Mouse (Mus musculus) hindbrain, embryonic 10.5 days (tissue): ENCODE measurements around the gene Agrp. TPM values are rescaled to one million over a fixed set of nuclear protein-coding genes. Genes with fewer than 3 reads are reported as not detected.
A peak's percentile ranks its signal among the peaks of the same experiment; 100 is the strongest.

ENCODE experiments used
- DNase-seq: peaks from one replicate; pipeline ENCODE4 v3.0.0-alpha.2; 2017; ENCODE audit warnings: low spot score
- H3K27ac ChIP-seq: fragments of 300-500 bp; sonication (generic); 2 replicates; pipeline ENCODE4 v1.5.1; 2016; ENCODE audit warnings: mild to moderate bottlenecking, moderate library complexity
- H3K27me3 ChIP-seq: fragments of 300-500 bp; sonication (generic); 2 replicates; pipeline ENCODE4 v1.6.1; 2016; ENCODE audit warnings: mild to moderate bottlenecking; ENCODE audit not compliant: poor library complexity, insufficient read depth, severe bottlenecking
- H3K36me3 ChIP-seq: fragments of 300-500 bp; sonication (generic); 2 replicates; pipeline ENCODE4 v1.6.1; 2016; ENCODE audit warnings: mild to moderate bottlenecking, moderate library complexity
- H3K4me1 ChIP-seq: fragments of 300-500 bp; sonication (generic); replicated peaks from 2 replicates; pipeline ENCODE4 v1.6.1; 2016; ENCODE audit warnings: mild to moderate bottlenecking
- H3K4me3 ChIP-seq: fragments of 300-500 bp; sonication (generic); 2 replicates; pipeline ENCODE4 v1.5.1; 2016; ENCODE audit warnings: mild to moderate bottlenecking, moderate library complexity
- H3K9me3 ChIP-seq: fragments of 300-500 bp; sonication (generic); 2 replicates; pipeline ENCODE4 v1.6.1; 2016; ENCODE audit warnings: mild to moderate bottlenecking, moderate library complexity
- WGBS: fragments of 180-500 bp; shearing (Covaris S2); methylation state at CpG from one replicate; pipeline ENCODE4 v1.1.7; 2016; 5-methylcytosine and 5-hydroxymethylcytosine counted together
- polyA plus RNA-seq: library from polyadenylated mRNA; unstranded; fragments of >200 nt; fragmentation: Nextera tagmentation; extraction: Ambion mirVana; gene quantifications from 2 replicates; pipeline ENCODE4 v1.2.1, GENCODE M21; 2016

The Agrp gene
- polyA plus RNA-seq, 1 experiment from 2014 or later, result 0.73 TPM

DNA sequence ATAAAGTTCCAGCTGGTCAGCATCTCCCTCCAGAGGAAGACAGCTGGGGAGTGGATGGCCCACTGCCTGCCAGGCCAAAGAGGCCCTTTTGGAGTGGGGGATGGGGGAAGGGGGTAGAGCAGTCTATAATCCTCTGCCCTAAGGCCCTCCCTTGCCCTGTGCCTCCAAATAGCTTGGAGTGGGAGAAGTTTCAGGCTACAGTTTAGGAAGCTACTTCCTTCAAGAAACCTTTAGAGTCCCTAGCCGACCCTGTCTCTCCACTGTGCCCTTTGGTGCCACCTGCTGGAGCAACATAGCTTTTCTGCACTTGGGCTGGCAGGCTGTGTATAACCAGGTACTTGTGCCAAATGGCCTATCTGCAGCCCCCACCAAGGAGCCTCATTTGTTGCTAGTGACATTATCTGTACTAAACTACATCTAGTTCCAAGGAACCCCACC, 103.3 kb downstream of the Agrp start:
- Histone ChIP-seq H3K36me3 (peaks cover 57% of the 10 kb centered on the region), H3K9me3 (no peaks in the 10 kb centered on the region), H3K4me3 (no peak overlapping the region), H3K27me3 (no peaks in the 10 kb centered on the region), H3K27ac (peak overlapping the region; percentile 74), H3K4me1 (peaks cover 33% of the 10 kb centered on the region)
- peak; percentile 80 for DNase-seq
- 2% methylated on average over 1 of the region's 1 CpGs for WGBS

DNA sequence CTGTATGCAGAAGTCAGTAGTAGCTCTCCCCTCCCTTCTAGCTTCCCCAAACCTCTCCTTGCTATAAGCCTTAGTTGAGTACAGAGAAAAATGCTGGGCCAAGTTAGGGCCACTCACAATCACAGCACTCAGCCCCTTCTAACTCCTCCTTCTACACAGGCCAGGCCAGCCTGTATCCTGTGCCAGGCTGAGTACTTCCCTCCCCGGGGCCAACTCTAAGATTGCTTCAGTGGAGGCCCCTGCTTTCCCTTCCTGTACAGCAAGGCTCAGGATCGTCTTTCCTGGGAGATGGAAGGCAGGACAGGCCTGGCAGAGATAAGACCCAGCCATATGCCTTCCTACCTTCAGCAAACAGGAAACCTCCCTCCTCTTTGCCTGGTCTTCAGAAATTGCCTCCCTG, 103.8 kb downstream of the Agrp start:
- Histone ChIP-seq H3K9me3 (no peaks in the 10 kb centered on the region), H3K27ac (peak overlapping the region; percentile 74), H3K4me1 (peaks cover 33% of the 10 kb centered on the region), H3K27me3 (no peaks in the 10 kb centered on the region), H3K4me3 (no peak overlapping the region), H3K36me3 (peaks cover 57% of the 10 kb centered on the region)
- WGBS, result 42% methylated on average over 2 of the region's 2 CpGs
- no peak for DNase-seq

DNA sequence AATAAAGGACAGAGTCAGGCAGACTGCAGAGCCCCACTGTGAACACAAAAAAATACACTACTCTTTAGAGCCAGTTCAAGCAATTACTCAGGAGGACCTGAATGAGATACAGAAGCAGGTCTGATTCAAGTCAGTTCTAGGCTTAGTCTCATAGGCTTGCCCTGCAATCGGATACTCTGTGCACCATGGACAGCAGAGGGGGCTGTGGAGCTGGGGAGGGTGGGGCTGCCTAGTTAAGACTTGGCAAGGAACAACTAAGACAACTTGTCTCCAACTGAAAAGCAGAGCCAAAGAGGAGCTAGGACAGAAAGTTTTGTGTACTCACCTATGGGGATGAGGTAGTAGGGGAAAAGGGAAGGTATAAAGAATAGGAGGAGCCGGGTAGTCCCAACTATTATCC, 105.4 kb downstream of the Agrp start:
- Histone ChIP-seq H3K4me3 (no peak overlapping the region), H3K27me3 (no peaks in the 10 kb centered on the region), H3K36me3 (peaks cover 49% of the 10 kb centered on the region), H3K9me3 (no peaks in the 10 kb centered on the region), H3K4me1 (peaks cover 33% of the 10 kb centered on the region), H3K27ac (no peak overlapping the region)
- no peak for DNase-seq
- 56% methylated on average over 2 of the region's 2 CpGs for WGBS

DNA sequence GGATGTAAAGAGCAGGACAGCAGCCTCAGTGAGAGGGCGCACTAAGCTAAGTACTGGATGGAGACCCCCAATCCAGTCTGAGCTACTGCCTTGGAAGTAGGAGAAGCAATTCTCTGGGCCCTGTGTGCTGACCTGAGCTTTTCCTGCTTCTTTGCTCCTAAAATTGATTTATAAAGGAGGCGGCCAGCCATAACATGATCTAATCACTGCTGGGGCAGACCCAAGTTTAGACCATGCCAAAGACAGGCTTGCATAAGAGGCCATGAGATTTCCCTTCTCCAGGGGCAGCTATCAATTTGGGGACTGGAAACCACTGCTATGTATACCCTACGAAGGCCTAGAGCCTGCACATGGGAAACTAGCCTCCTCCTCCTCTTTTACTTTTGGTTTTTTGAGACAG, 107.9 kb downstream of the Agrp start:
- Histone ChIP-seq H3K27ac (no peak overlapping the region), H3K9me3 (no peaks in the 10 kb centered on the region), H3K4me1 (peaks cover 33% of the 10 kb centered on the region), H3K27me3 (no peaks in the 10 kb centered on the region), H3K4me3 (no peak overlapping the region), H3K36me3 (peaks cover 49% of the 10 kb centered on the region)
- no peak for DNase-seq
- 90% methylated on average over 3 of the region's 3 CpGs for WGBS

DNA sequence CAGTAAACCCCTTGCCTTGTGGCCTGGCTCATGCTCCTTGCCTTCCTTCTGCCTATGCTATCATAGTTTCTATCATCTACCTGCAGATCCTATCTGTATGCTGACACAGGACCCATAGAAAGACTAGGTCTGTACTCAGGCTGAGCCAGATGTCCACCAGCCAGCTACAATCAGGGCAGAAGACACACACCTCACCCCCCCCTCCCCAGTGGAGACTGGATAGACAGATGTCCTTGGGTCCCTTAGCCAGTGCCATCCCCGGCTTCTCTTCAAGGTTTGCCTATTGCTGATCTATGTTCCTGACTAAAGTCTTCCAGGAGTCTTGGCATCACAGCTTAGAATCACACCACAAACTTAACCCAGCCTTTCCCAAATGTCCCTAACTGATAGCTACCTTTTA, 109.0 kb downstream of the Agrp start:
- H3K4me3 ChIP-seq, result no peak overlapping the region
- H3K9me3 ChIP-seq, result no peaks in the 10 kb centered on the region
- 97% methylated on average over 1 of the region's 1 CpGs for WGBS
- H3K27me3 ChIP-seq, result no peaks in the 10 kb centered on the region
- H3K27ac ChIP-seq, result no peak overlapping the region
- no peak for DNase-seq
- H3K4me1 ChIP-seq, result peaks cover 25% of the 10 kb centered on the region
- peaks cover 60% of the 10 kb centered on the region for H3K36me3 ChIP-seq

DNA sequence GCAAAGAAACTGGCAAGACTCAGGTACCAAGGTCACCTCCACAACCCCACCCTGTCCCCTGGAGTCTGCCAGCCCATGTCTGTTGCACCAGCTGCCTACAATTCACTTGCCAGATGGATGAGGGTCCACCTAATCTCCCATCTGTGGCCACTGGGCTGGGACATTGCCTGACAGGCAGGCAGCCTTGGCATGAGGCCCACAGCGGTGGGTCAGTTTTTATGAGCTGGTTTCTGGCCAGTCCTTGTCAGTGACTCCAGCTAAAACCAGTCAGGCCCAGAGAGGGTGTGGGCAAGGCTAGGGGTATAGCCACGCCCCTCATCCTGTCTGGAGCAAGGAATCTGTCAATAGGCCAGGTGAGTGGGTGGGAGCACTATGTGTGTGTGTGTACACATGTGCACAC, 110.1 kb downstream of the Agrp start:
- no peak for DNase-seq
- peaks cover 32% of the 10 kb centered on the region for H3K4me1 ChIP-seq
- peaks cover 71% of the 10 kb centered on the region for H3K36me3 ChIP-seq
- no peak overlapping the region for H3K27ac ChIP-seq
- no peaks in the 10 kb centered on the region for H3K9me3 ChIP-seq
- H3K27me3 ChIP-seq, result no peaks in the 10 kb centered on the region
- H3K4me3 ChIP-seq, result no peak overlapping the region
- 90% methylated on average over 2 of the region's 2 CpGs for WGBS

DNA sequence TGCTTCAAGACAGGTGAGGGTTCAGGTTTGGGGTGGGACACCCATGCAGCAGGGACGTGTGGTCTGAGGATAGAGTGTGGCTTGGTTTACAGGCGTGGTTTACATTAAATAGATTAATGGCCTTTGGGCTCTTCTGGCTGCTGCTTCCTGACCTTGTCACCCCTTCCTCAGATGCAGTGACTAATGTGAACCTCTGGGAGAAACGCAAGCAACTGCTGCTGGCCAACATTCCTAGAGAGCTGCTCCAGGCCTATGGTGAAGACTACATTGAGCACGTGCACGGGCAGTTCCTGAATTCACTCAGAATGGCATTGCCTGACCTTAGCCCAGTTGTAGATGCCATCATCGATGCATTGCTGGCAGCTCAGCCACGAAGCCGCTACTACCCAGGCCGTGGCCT, 114.3 kb downstream of the Agrp start:
- no peak overlapping the region for H3K27ac ChIP-seq
- peaks cover 12% of the 10 kb centered on the region for H3K27me3 ChIP-seq
- H3K4me1 ChIP-seq, result peaks cover 56% of the 10 kb centered on the region
- H3K4me3 ChIP-seq, result no peak overlapping the region
- H3K9me3 ChIP-seq, result no peaks in the 10 kb centered on the region
- WGBS, result 87% methylated on average over 9 of the region's 9 CpGs
- no peak for DNase-seq
- H3K36me3 ChIP-seq, result peaks cover 48% of the 10 kb centered on the region

DNA sequence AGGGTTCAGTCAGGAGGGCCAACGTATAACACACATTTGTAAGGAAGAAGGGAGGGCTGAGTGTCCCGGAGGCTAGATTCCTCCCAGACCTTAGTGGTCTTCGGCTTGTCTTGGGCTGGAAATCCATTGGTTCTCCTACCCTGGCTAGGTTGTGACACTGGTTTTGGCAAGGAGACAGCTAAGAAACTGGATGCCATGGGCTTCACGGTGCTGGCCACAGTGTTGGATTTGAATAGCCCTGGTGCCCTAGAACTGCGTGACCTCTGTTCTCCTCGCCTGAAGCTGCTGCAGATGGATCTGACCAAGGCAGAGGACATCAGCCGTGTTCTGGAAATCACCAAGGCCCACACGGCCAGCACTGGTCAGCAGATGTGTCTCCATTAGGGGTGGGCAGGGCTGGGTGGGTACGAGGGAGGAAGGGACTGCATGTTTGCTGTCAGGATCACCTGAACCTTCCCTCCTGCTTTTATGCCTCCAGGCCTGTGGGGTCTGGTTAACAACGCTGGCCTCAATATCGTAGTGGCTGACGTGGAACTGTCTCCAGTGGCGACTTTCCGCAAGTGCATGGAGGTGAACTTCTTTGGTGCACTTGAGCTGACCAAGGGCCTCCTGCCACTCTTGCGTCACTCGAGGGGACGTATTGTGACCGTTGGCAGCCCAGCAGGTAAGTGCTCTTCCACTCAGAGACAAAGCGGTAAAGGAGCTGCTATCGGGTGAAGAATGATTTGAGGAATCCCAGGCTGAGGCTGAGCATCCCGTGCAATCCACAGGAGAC, 115.0 kb downstream of the Agrp start:
- peaks cover 63% of the 10 kb centered on the region for H3K4me1 ChIP-seq
- H3K27me3 ChIP-seq, result peaks cover 19% of the 10 kb centered on the region
- no peak overlapping the region for H3K4me3 ChIP-seq
- 86% methylated on average over 21 of the region's 21 CpGs for WGBS
- peak overlapping the region; percentile 92 for H3K27ac ChIP-seq
- peaks cover 42% of the 10 kb centered on the region for H3K36me3 ChIP-seq
- H3K9me3 ChIP-seq, result no peaks in the 10 kb centered on the region
- DNase-seq, result no peak

DNA sequence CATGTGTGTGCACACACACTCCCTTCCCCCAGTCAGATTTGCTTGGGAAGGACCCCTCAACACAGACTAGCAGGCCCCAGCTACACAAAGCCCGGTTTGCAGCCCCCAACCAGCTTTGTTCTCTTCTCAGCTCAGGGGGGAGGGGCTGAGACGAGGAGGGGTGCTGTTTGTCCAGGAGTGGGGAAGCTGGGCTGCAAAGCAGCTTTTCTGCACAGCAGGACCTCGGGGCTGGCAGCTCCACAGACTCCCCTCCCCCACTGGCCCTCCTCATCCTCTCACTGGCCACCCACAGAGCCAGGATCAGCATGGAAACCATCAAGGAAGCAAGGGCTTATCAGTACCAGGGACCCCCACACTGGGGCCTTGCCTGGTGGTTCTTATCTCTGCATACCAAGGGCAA, 116.1 kb downstream of the Agrp start:
- 1% methylated on average over 3 of the region's 3 CpGs for WGBS
- Histone ChIP-seq H3K4me1 (peaks cover 74% of the 10 kb centered on the region), H3K27me3 (peaks cover 30% of the 10 kb centered on the region), H3K27ac (peak overlapping the region; percentile 92), H3K4me3 (peak overlapping the region; percentile 73), H3K36me3 (peaks cover 39% of the 10 kb centered on the region), H3K9me3 (no peaks in the 10 kb centered on the region)
- DNase-seq, result peak; percentile 66

DNA sequence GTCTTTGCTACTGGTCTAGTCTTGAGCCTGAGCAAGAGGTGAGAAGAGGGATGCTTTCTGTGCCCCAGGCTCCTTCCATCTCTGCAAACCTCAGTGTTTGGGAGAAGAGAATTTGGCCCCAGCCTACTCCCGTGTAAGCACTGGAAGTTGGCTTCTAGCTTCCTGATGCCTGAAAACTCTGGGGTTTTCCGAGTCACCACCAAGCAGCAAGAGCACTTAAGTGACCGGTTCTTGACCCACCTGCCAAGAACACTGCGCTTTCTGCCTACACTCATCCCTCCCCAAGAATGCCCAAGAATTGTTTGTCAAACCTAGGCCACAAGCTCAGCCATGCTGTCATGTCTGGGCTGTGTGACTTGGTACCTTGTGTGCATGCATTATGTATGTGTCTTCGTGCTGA, 116.7 kb downstream of the Agrp start:
- 29% methylated on average over 5 of the region's 5 CpGs for WGBS
- DNase-seq, result no peak
- Histone ChIP-seq H3K4me3 (peak overlapping the region; percentile 73), H3K36me3 (peaks cover 37% of the 10 kb centered on the region), H3K9me3 (no peaks in the 10 kb centered on the region), H3K27ac (peak overlapping the region; percentile 92), H3K4me1 (peaks cover 79% of the 10 kb centered on the region), H3K27me3 (peaks cover 34% of the 10 kb centered on the region)

DNA sequence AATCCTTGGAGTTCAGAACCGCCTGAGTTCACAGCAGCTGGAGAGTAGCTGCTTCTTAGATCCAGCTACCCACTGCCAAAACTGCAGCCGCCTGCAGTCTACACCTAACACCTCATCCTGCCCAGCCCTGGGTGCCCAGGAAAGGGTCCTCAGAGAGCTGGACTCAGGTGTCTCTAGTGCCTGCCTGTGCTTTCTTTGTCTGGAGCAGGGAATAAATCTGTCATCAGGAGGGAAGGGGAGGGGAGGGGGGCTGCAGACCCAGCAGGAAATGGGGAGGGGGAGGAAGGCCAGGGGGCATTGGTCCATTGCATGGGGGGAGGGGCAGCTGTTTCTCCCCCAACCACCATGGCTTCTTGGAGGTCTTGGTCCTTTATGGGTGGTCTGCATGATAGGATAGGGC, 117.6 kb downstream of the Agrp start:
- H3K4me1 ChIP-seq, result peaks cover 79% of the 10 kb centered on the region
- WGBS, result 2% methylated on average over 2 of the region's 2 CpGs
- DNase-seq, result peak; percentile 43
- H3K9me3 ChIP-seq, result no peaks in the 10 kb centered on the region
- peaks cover 43% of the 10 kb centered on the region for H3K27me3 ChIP-seq
- H3K27ac ChIP-seq, result peak overlapping the region; percentile 92
- peak overlapping the region; percentile 73 for H3K4me3 ChIP-seq
- peaks cover 27% of the 10 kb centered on the region for H3K36me3 ChIP-seq

DNA sequence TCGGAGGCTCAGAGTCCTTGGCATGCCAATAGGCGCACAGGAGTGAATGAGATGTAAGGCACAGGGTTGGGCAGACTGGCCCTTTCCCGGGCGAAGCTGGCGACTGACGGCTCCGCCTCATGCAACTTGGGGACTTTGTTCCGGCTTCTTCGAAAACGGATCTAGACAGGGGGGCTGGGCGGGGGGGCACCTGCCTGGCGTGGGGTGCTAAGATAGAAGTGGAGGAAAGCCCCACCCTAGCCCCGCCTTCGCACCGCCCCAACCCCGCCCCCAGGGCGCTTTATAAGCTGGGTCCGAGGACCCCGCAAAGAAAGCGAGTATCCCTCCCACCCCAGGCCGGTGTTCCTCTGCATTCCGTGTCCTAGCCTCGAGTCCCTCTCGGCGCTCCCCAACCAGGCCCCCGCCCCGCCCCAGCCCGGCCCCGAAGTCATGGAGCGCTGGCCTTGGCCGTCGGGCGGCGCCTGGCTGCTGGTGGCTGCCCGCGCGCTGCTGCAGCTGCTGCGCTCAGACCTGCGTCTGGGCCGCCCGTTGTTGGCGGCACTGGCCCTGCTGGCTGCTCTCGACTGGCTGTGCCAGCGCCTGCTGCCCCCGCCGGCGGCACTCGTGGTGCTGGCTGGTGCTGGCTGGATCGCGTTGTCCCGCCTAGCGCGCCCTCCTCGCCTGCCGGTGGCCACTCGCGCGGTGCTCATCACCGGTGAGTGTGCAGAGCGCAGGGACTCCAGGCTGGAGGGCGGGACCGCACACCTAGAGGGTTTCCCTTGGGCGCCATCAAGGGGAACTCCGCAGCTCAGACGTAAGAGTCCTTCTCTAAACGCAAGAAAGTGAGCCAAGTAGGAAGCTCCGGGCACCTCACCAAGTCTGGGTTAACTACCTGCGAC, 118.5 kb downstream of the Agrp start, which contains the start of gene Hsd11b2:
Hsd11b2 (plus strand) TSS at position 320 of the 878 bp plus-strand sequence.
- peak; percentile 75 for DNase-seq
- Histone ChIP-seq H3K36me3 (peaks cover 18% of the 10 kb centered on the region), H3K4me3 (peak within 1 kb of the TSS; percentile 73), H3K27ac (peak within 1 kb of the TSS; percentile 92), H3K9me3 (no peaks in the 10 kb centered on the region), H3K4me1 (peaks cover 79% of the 10 kb centered on the region), H3K27me3 (peaks cover 49% of the 10 kb centered on the region)
- under 1% methylated on average over 68 of the region's 68 CpGs for WGBS

DNA sequence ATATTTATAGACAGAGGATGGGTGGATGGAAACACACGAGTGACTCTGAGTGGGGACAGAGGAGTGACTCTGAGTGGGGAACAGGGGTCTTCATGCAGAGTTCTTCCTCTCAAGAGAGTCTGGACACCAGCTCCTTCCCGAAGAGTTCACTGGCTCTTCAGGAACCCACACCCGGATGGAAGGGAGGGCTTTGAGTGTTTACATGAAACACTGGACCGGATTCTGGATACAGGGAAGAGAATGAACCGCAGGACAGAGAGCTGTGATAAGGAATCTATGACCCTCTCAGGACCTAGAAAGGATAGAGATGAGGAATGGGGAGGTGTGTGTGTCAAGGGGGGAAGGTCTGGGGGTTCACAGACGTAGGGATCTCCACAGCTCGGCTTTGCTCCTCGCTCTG, 119.8 kb downstream of the Agrp start:
- WGBS, result 42% methylated on average over 8 of the region's 8 CpGs
- H3K27me3 ChIP-seq, result peaks cover 49% of the 10 kb centered on the region
- peak overlapping the region; percentile 36 for H3K27ac ChIP-seq
- H3K4me3 ChIP-seq, result peak overlapping the region; percentile 9; the same call in 1 of the 2 replicates
- no peak for DNase-seq
- H3K4me1 ChIP-seq, result peaks cover 67% of the 10 kb centered on the region
- H3K9me3 ChIP-seq, result no peaks in the 10 kb centered on the region
- peaks cover 5% of the 10 kb centered on the region; the same call in 1 of the 2 replicates for H3K36me3 ChIP-seq
